Mouse (Mus musculus) liver (tissue): ENCODE data around the gene Rdh8.
"Not testable (repeated sequence)": the region's sequence is repeated elsewhere in the genome, so short reads cannot be mapped to it uniquely, and the experiment has no call there.

Experiments used
- DNase-seq: peaks from one replicate; pipeline ENCODE4 v3.0.0-alpha.2; 2020; ENCODE audit warnings: mixed read lengths

Gene Rdh8

DNA sequence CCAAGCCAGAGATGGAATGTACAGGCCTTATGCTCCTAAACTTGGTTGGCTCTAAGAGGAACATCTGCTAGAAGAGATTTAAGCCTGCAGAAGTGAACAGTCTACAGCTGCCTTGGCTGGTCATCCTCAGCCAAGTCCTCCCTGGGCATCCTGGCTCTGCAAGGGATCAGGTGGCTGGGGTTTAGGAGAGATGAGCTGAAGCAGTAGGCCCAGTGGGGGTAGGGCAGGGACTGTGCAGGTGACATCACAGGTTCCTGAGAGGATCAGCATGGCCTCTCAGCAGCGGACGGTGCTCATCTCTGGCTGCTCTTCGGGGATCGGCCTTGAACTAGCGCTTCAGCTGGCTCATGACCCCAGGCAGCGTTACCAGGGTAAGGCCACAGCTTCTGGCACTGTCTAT lies at the start of gene Rdh8:
Rdh8 (plus strand) TSS at position 268 of the 400 bp plus-strand sequence.
- no peak for DNase-seq

DNA sequence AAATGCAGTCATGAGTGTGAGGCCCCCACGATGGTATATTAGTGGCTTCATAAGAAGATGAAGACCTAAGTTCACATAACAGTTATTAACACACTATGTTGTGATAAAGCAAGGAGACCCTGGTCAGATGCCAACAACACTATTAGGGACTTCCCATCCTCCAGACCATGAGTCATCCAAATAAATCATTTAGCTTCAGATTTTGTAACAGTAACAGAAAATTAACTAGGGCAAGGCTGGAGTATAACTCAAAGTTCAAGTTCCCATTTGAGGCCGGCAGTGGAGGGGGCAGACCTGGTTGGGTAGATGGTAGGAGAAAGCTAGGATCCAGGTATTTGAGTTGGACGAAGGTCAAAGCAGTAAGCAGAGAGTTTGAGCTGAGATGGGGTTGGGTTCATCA lies 37.0 kb upstream of the Rdh8 start:
- DNase-seq: no peak

DNA sequence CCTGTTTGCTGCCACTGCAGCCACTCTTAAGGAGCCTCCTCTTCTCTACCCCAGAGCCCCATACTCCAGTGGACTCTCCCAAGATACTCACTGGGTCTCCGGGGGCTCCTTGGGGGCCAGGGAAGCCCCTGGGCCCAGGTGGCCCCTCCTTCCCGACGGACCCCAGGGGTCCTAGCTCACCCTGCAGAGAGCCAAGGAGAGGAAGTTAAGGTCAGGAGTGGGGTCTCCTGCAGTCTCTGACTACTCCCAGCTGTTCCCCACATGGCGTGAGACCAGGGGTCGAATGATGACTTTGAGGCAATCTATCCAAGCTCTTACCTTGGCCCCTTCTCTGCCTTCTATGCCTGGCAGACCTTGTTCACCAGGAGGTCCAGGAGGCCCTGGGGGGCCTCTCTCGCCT lies 33.2 kb upstream of the Rdh8 start:
- no peak for DNase-seq

DNA sequence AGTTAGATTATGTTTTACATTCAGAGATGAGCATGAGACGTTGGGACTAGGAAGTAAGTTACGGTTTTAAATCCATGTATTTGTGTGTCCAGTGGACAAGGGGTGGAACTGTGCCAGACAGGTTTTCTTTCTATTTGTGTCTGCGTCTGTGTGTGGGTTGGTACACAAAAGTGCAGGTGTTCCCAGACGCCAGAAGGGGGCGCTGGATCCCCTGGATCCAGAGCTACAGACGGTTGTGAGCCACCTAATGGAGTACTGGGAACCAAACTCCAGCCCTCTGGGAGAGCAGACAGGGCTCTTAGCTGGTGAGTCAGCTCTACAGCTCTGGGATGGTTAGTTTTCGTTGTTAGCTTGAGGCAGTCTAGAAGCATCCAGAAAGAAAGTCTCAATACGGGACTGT lies 30.3 kb upstream of the Rdh8 start:
- no peak for DNase-seq

DNA sequence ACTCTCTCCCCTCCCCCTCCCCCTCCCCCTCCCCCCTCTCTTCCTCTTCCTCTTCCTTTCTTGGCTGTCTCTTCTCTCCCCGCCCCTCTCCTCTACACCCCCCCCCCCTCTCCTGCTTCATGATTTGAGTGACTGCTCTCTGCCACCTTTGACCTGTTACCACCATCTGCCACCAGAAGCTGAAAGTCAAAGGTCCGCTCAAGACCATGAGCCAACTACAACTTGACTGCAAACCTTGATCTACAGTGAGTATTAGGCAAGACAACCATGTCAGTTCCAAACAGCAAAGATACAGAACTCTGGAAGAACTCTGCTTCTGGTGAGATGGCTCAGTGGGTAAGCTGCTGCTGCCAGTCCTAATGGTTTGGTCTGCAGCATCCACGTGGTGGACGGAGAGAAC lies 28.7 kb upstream of the Rdh8 start:
- no peak for DNase-seq

DNA sequence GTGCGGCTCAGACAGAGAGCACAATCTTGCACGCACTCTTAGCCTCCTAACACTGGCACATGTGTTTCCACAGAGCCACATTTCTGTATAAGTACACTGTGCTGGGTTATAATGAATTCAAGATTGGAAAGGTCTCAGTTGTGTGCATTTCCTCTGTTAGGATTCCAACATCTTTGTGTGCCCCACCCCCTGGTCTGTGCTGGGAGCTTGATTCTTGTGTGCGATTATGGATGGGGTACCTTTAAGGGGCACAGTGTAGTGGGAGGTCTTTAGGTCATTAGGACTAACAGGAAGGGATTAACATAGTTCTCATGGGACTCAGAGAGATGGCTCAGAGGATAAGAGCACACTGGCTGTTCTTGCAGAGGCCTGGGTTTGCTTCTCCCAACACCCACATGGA lies 28.0 kb upstream of the Rdh8 start:
- DNase-seq: no peak

DNA sequence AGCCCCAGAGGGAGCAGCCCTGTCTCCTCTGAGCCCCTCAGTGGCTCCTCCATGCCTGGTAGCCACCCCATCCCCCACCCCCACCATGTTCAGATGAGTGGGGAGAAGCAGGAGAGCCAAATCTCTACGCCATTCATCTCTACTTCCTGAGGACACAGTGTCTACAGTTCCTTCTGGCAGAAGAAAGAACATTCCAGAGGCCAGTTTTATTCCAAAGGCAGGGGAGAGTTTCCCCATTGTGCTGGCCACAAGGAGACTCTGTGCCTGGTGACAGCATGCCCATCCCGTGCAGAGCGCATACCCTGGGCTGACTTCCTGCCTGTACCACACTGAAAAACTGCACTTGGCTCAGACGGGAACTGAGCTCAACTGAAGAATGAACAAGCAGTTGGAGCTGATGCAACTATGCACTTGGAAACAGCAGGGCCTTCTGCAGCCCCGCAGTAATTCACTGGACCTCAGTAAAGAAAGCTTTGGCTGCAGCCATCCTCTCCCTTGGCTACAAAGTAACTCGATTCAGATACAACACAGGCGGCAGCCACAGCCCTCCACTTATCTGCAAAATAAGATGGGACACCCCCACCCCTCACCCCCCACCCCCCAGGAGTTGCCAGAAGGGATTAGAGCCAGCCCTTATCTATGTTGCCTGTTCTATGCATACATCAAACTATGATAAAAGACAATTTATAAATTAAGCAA lies 24.0 kb upstream of the Rdh8 start:
- peak; percentile 18 for DNase-seq

DNA sequence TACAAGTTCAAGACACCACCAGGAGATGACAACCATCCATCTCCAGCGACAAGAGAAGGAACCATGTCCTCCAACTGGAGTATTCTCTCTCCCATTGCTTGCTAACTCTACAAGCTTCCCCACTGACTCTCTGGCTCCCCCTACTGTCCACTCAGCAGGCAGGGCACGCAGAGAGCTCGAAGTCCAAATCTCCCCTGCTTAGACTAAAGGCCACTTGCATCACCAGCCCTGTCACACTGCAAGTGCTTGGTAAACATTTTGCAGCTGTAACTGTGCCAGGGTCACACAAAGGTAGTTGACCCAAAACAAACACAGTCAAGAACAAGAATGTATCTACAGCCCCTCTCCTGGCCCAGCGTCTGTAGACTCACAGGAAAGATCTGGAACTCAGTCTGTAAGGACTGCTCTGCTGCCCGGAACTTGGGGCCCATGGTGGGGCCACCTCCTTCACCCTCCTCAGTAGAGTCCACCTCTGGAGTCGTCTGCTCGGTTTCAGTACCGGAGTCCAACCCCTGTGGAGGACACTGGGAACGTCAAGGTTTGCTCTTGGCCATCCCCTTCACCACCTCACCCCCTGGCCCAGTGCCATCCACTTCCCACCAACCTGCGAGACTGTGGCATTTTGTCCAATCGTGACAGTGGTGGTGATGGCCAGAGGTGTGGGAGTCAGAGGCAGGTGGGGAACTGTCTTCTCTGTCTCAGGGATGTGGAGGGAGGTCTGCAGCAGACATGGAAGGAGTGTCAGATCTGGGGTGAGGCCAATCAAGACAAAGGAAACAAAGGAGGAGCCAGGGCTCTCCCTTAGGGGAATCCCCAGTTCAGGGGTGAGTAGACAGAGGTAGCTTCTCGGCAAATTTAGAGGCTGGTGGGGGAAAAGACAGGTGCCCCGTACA lies 13.8 kb upstream of the Rdh8 start:
- DNase-seq: peak; percentile 75

DNA sequence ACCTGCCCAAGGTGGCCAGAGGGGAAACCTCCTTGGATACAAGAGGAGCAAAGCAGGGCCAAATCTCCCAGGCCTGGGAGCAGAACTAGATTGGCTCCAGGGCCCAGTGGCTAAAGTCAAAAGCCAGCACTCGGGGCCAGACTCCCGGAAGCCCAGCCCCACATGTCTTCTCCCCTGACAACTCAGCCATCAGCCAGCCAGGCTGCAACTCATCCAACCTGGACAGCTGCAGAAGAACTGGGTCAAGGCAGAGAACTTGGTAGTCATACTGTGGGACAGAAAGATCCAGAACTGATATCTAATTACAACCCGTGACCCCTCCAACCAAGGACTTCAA lies 13.2 kb upstream of the Rdh8 start:
- no peak for DNase-seq

DNA sequence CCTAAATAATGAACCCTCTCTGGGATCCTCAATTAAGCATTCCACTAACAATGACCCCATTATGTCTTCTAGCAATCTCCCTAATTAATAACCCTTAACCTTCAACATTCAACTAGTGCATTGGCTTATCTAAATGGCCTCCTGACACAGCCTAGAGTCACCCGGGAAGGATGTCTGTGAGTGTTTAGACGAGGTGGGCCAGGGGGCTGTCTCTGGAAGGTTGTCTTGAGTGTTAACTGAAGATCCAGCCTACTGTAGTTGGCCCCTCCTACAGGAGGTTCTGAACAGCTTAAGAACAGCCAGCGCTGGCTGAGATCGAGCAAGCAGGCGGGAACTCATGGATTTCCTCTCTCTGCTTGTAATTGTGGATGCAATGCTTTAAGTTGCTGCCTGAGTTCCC lies 12.6 kb upstream of the Rdh8 start:
- DNase-seq: no peak

DNA sequence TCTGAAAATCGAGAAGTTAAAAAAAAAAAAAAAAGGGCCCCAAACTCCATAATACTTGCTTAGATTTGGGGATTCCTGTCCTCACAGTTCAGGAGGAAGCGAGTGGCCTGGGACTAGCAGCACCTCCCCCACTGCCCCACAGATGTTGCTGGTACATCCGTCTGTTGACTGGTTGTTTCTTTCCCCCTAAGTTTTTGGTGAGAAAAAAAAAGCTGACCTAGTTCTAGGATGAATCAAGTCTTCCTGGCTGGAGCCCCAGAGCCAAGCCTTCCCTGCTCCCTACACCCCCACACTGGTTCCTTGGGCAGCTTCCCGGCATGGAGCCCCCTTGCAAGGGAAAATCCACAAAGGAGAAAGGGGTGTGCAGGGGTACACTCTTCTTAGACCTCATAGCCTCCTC lies 8.0 kb upstream of the Rdh8 start:
- DNase-seq: no peak

DNA sequence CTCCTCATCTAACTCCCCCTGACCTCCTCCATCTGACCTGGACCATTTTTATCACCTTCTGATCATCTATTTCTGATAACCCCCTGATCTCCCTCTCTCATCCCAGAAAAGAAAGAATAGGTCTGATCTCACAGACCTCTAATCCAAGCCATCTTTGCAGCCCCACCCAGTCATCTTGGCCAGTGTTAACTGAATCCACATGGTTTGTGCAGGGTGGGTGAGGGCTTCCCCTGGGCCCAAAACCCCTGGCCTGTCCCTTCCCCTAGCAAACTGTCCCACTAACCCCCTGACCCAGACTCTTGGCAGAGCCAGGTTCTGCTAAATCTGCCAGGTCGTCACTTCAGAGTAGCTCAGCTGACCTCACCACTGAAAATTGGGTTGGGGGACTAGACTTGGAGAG lies 7.5 kb upstream of the Rdh8 start:
- DNase-seq: no peak

DNA sequence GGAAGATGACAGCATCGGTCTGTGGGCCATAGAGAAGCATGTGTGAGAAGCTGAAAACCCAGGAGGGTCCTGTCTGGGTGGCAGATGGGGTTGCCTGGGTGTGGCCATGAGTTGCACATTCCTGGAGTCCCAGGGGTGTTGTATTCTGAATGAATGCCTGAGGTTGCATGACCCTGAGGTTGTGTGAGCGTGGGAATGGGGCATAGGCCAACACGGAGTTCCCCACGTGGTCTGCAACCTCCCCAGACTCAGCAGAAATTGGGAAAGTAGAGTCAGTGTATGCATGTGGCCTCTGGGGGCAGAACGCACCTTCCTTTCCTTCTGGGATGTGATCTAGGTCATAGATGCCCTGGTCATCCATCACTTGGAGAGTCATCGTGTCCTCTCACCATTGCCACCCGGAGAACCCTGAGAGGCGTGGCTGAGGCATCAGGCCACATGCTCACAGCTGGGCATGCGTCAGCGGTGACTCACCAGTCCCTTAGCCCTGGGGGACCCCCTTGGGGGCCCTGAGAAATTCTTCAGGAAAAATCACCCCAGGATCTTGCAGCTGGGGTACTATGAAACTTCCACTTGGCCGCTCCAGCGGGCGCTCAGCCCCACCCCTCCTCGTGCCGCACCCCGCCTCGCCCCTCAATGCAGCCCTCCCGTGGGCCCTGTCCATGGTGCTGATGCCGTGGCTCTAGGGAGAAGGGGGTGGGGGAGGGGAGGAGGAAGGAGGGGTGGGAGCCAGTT lies 5.6 kb upstream of the Rdh8 start:
- peak; percentile 67 for DNase-seq

DNA sequence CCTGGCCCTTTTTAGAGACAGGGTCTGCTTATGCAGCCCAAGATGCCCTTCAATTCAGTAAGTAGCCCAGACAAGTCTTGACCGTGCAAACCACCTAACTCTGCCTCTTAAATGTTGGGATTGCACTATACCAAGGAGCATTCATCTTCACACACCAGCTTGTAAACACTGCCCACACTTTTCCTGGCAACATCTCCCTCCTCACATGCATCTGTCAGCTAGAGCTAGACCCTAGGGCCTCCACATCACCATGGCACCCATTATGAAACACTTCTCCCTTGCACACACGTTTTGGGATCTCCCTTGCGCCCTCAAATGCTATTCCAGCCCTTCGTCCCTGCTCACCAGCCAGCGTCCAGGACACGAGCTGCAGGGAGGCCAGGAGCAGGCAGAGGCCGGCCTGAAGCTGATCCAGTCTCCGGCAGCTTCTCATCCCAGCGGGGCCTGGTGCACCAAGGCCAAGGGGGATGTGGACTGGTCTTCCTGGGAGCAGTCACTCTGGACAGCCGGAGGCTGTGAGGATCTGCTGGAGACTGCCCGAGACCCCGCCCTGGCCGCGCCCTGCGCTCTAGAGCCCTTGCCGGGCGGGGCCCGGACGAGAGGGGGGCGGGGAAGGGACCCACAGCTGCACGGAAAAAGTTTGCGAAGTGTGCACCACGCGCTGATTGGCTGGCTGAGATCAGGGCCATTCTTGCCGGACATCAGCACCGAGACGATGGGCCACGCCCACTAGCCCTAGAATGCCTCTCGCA lies 3.6 kb upstream of the Rdh8 start, which contains the start of gene Col5a3:
Col5a3 (minus strand) TSS at position 547 of the 752 bp plus-strand sequence.
- DNase-seq: peak; percentile 31

DNA sequence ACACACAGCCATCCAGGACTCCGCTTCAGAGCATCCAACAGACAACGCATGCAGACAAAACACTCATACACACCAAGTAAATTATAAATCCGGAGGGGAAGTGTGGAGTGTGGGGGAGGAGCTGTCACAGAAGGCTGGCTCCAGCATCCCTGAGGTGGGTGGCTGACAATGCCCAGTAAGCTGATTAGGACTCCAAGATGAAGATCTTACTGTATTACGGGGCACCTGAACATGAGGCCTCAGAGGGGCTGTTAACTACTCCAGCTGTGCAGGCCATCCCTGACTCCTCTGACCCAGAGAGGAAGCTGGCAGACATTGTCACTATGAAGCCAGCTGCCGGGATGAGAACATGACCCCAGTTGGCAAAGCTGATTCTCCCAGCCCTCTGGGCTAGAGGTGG lies 1.7 kb downstream of the Rdh8 start:
- DNase-seq: no peak

DNA sequence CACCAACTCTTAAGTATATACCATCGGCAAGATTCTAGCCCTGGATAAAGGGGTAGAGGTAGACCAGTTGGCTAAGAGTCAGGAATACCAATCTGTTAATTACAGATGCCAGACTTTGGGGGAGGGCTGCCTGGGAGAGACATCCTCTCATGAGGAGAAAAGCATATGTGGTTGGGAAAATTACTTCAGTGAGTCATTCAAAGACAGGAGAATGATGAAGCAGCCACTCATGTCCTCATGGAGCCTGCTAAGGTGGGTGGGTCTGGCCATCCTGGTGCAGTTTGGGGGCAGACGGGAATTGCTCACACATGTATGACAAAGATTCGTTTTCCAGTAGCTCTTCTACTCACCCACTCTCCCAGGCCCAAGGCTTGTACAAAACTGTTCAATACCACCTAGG lies 4.5 kb downstream of the Rdh8 start:
- no peak for DNase-seq

DNA sequence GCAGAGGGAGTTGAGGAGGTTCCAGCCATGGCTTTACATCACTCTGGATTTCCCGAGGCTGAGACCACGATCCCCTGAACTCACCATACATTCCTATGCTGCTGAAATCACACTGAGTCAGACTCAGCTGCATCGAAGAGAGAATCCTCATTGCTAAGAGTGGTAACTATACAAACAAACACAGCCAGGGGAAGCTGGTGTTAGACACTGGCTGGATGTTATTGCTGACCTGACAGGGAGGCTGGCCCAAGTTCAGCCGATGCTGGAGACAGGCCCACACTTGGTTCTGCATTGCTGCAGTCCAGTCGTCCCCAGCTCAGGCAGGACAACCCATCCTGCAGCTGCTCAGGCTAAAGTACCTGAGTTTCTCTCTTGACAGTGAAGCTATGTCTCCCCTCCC lies 7.5 kb downstream of the Rdh8 start:
- no peak for DNase-seq

DNA sequence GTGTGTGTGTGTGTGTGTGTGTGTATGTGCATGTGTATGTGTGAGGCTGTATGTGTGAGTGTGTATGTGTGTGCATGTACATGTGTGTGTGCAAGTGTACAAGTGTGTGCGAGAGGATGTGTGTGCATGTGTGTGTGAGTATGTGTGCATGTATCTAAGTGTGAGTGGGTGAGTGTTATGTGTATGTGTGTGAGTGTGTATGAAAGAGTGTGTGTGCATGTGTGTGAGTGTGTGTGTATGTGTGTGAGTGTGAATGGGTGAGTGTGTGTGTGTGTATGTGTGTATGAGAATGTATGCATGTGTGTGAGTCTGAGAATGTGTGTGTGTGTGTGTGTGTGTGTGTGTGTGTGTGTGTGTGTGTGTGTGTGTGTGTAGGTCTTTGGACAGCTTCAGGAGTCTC lies 9.8 kb downstream of the Rdh8 start:
- DNase-seq: no peak

DNA sequence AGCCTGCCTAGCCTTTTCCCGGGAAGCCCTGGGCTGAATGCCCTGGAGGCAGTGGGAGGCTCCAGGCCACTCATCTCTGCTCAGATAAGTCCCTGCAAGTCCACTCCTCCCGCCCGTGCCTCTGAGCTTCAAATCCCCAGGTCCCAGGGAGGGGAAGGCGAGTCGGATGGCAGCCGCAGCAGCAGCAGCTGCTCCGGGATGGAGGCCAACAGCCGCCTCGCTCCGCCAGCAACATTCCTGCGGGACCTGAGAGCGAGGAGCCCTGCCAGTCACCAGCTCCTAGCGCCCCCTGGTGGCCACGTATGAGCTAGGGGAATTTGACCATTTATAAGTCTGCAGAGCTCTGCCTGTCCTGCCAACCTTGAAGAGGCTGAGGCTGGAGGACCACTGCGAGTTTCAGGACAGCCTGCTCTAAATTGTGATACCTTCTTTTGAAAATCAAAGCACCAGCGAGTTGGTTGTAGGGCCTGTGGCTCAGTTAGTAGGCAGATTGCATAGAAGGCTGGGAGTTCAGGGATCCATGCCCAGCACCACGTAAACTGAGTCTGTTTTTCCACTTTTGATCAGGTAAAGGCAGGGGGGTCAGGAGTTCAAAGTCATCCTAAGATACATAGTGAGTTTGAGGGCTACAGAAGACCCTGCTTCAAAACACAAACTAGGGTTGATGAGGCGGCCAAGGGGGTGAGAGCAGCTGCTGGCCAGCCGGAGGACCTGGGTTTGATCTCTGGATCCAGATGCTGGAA lies 12.8 kb downstream of the Rdh8 start:
- peak; percentile 86 for DNase-seq

DNA sequence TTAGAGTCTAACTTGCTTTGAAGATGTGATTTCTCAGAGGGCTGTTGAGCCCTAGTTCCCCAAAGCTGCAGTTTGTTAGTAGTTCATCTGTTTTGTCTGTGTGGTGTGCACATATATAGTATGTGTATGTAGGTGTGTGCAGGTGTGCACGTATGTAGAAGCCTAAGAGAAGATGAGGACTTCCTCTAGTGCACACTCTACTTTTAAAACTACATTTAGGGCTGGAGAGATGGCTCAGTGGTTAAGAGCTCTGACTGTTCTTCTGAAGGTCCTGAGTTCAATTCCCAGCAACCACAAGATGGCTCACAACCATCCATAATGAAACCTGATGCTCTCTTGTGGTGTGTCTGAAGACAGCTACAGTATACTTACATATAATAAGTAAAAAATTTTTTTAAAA lies 16.6 kb downstream of the Rdh8 start:
- DNase-seq: no peak

DNA sequence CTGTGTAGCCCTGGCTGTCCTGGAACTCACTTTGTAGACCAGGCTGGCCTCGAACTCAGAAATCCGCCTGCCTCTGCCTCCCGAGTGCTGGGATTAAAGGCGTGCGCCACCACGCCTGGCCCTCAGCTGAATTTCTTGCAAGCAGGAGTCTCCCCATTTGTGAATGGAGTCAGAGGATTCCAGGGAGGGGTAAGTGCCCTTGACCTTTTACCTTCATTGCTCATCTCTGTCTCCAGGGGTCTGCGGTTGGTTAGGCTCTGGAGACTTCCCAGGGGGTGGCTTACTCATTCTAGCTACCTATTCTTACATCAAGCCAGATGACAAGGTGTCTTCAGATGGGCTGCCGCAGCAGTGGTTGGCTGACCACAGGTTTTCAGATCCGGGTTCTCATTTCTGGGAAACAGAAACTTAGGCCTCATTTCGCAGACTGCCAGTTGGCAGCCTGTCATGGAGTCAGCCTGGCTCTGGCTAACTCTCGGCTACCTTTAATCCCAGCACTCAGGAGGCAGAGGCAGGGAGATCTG lies 17.2 kb downstream of the Rdh8 start:
- DNase-seq: not testable (repeated sequence)
